Mouse (Mus musculus) liver, embryonic 16.5 days (tissue): ENCODE data around the gene Psmb5. TPM values are rescaled to one million over a fixed set of nuclear protein-coding genes. Genes with fewer than 3 reads are reported as not detected.

Source experiments
- ATAC-seq: fragments of 200-750 bp; cut with Nextera tagmentation; 2 replicates; pipeline ENCODE4 v1.8.0; 2017; ENCODE audit warnings: low read depth, mild to moderate bottlenecking, moderate number of reproducible peaks, moderate library complexity
- H3K27ac ChIP-seq: fragments of 300-500 bp; sonication (generic); 2 replicates; pipeline ENCODE4 v1.5.1; 2014; ENCODE audit warnings: mild to moderate bottlenecking, low read length
- H3K27me3 ChIP-seq: fragments of 300-500 bp; sonication (generic); 2 replicates; pipeline ENCODE4 v1.6.1; 2014; ENCODE audit warnings: low read depth, low read length, mixed read lengths; ENCODE audit not compliant: control insufficient read depth, insufficient read depth
- H3K36me3 ChIP-seq: fragments of 300-500 bp; sonication (generic); 2 replicates; pipeline ENCODE4 v1.6.1; 2014; ENCODE audit warnings: mild to moderate bottlenecking; ENCODE audit not compliant: control insufficient read depth, insufficient read depth
- H3K4me1 ChIP-seq: fragments of 300-500 bp; sonication (generic); 2 replicates; pipeline ENCODE4 v1.6.1; 2014; ENCODE audit warnings: low read depth, low read length, mixed read lengths; ENCODE audit not compliant: control insufficient read depth
- H3K4me2 ChIP-seq: fragments of 300-500 bp; sonication (generic); 2 replicates; pipeline ENCODE4 v1.6.1; 2014; ENCODE audit warnings: low read depth, low read length, mixed read lengths
- H3K4me3 ChIP-seq: fragments of 300-500 bp; sonication (generic); 2 replicates; pipeline ENCODE4 v1.5.1; 2014; ENCODE audit warnings: low read depth, mild to moderate bottlenecking, low read length
- H3K9ac ChIP-seq: fragments of 300-500 bp; sonication (generic); 2 replicates; pipeline ENCODE4 v1.6.1; 2014; ENCODE audit warnings: low read depth, low read length
- H3K9me3 ChIP-seq: fragments of 300-500 bp; sonication (generic); replicated peaks from 2 replicates; pipeline ENCODE4 v1.6.1; 2016; ENCODE audit warnings: low read length; ENCODE audit not compliant: control insufficient read depth
- WGBS: fragments of 180-500 bp; shearing (Covaris S2); extraction: QIAGEN DNeasy Blood & Tissue Kit; methylation state at CpG from one replicate; pipeline ENCODE4 v1.1.7; 2014; ENCODE audit not compliant: insufficient replicate concordance; 5-methylcytosine and 5-hydroxymethylcytosine counted together
- polyA plus RNA-seq: library from polyadenylated mRNA; unstranded; fragments of >200 nt; fragmentation: Nextera tagmentation; extraction: Ambion mirVana; gene quantifications from 2 replicates; pipeline ENCODE4 v1.2.1, GENCODE M21; 2015

The Psmb5 gene
- polyA plus RNA-seq, 1 experiment from 2014 or later, result 173 TPM

GRCm38 (mm10) chr14:54605752-54606321, 12.0 kb downstream of the Psmb5 start, which contains the start of gene 4931414P19Rik:
Gene 4931414P19Rik, minus strand, starts transcription at chr14:54605993.
- Histone ChIP-seq H3K9me3 (no peaks in the 10 kb centered on the region), H3K27ac (peak within 1 kb of the TSS; percentile 88), H3K9ac (peak within 1 kb of the TSS; percentile 82), H3K4me2 (peak within 1 kb of the TSS; percentile 92), H3K36me3 (no peaks in the 10 kb centered on the region), H3K4me1 (peaks cover 30% of the 10 kb centered on the region), H3K4me3 (peak within 1 kb of the TSS; percentile 71), H3K27me3 (no peaks in the 10 kb centered on the region)
- WGBS, result 0% methylated on average over 29 of the region's 39 CpGs
- ATAC-seq, result peak; percentile 49

GRCm38 (mm10) chr14:54603686-54604085, 14.1 kb downstream of the Psmb5 start:
- Histone ChIP-seq H3K4me2 (peak overlapping the region; percentile 61), H3K4me1 (peaks cover 30% of the 10 kb centered on the region), H3K27me3 (no peaks in the 10 kb centered on the region), H3K9ac (no peak overlapping the region), H3K27ac (peak overlapping the region; percentile 95), H3K9me3 (no peaks in the 10 kb centered on the region), H3K4me3 (peak overlapping the region; percentile 82), H3K36me3 (no peaks in the 10 kb centered on the region)
- ATAC-seq, result no peak
- 88% methylated on average over 8 of the region's 8 CpGs for WGBS

- ATAC-seq, result peak; percentile 99
- peaks cover 30% of the 10 kb centered on the region for H3K4me1 ChIP-seq
- under 1% methylated on average over 46 of the region's 46 CpGs for WGBS
- peak overlapping the region; percentile 95 for H3K27ac ChIP-seq
- no peaks in the 10 kb centered on the region for H3K9me3 ChIP-seq
- peak overlapping the region; percentile 82 for H3K4me3 ChIP-seq
- peak overlapping the region; percentile 68 for H3K4me2 ChIP-seq
- H3K9ac ChIP-seq, result peak overlapping the region; percentile 86
- no peaks in the 10 kb centered on the region for H3K27me3 ChIP-seq
- H3K36me3 ChIP-seq, result no peaks in the 10 kb centered on the region
Measured at GRCm38 (mm10) chr14:54603038-54603654, 14.7 kb downstream of the Psmb5 start.

DNA sequence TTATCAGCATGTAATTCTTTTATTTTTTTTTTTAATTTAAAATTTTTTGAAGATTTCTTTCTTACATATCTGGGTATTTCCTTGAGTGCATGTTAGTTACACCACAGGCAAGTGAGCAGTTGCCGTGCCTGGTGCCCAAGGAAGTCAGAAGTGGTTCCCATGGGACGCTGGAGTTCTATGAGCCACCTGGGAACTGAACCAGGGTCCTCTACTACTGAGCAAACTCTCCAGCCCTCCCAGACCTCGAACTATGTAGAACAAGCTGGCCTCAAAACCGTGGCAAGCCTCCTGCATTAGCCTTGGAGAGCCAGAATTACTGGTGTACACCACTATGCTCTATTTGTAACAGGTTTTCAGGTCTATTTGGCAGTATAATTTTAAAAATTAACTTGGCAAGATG, 15.2 kb downstream of the Psmb5 start:
- ATAC-seq, result no peak
- WGBS, result 40% methylated on average over 4 of the region's 4 CpGs

GRCm38 (mm10) chr14:54601601-54602000, 16.2 kb downstream of the Psmb5 start:
- WGBS, result 45% methylated on average over 2 of the region's 2 CpGs
- peaks cover 30% of the 10 kb centered on the region for H3K4me1 ChIP-seq
- no peak overlapping the region for H3K9ac ChIP-seq
- no peak overlapping the region for H3K4me2 ChIP-seq
- no peak for ATAC-seq
- no peak overlapping the region for H3K4me3 ChIP-seq
- H3K9me3 ChIP-seq, result no peaks in the 10 kb centered on the region
- H3K27me3 ChIP-seq, result no peaks in the 10 kb centered on the region
- no peak overlapping the region for H3K27ac ChIP-seq
- no peaks in the 10 kb centered on the region for H3K36me3 ChIP-seq

More for the DNA sequence above, 15.2 kb downstream of the Psmb5 start:
- Histone ChIP-seq H3K4me1 (peaks cover 30% of the 10 kb centered on the region), H3K27ac (peak overlapping the region; percentile 95), H3K27me3 (no peaks in the 10 kb centered on the region), H3K4me2 (peak overlapping the region; percentile 68), H3K9ac (peak overlapping the region; percentile 86), H3K9me3 (no peaks in the 10 kb centered on the region), H3K4me3 (peak overlapping the region; percentile 82), H3K36me3 (no peaks in the 10 kb centered on the region)

- H3K4me3 ChIP-seq, result no peak overlapping the region
- peaks cover 3% of the 10 kb centered on the region for H3K4me1 ChIP-seq
- H3K36me3 ChIP-seq, result no peaks in the 10 kb centered on the region; the same call in 1 of the 2 replicates
- ATAC-seq, result no peak
- no peak overlapping the region for H3K4me2 ChIP-seq
- no peaks in the 10 kb centered on the region for H3K9me3 ChIP-seq
- no peak overlapping the region for H3K27ac ChIP-seq
- H3K9ac ChIP-seq, result no peak overlapping the region
- no peaks in the 10 kb centered on the region for H3K27me3 ChIP-seq
- WGBS, result 67% methylated on average over 7 of the region's 7 CpGs
Measured at GRCm38 (mm10) chr14:54597084-54597483, 20.7 kb downstream of the Psmb5 start.

DNA sequence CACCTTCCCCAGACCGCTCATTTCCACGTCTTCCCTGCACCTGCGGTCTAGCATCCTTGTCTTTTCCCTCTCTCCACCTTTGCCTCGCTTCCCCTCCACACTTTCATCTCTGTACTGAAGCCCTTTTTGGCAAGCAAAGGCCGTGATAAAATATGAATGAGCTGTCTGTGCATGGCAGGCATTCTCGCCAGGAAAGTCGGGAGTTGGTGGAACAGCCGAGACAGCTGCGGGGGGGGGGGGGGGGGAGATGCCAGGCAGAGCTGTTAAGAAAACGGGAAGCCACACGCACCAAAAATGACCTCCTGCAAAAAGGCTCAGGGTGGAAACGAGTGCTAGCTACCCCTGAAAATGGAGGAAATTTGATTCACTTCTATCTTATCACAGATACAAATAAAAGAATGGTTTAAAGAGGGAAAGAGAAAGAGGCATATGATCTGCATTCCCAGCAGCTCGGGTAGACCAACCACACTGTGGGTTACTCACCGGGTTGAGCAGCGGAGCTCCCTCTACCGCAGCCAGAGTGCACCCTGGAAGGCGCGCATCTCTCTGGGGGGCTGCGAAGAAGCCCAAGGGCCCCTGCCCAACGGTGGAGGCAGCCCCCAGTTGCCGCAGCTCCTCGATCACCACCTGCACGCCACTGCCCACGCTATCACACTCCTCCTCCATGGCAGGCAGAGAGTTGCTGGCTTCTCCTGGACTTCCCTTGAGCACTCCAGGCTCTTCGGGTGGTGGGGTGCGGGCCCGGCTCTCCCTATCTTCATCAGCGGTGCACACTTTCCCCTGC, 23.0 kb downstream of the Psmb5 start:
- Histone ChIP-seq H3K4me2 (no peak overlapping the region), H3K27ac (no peak overlapping the region), H3K27me3 (no peaks in the 10 kb centered on the region), H3K4me1 (no peaks in the 10 kb centered on the region), H3K36me3 (no peaks in the 10 kb centered on the region; the same call in 1 of the 2 replicates), H3K9ac (no peak overlapping the region), H3K4me3 (no peak overlapping the region), H3K9me3 (no peaks in the 10 kb centered on the region)
- no peak for ATAC-seq
- WGBS, result 70% methylated on average over 28 of the region's 28 CpGs

DNA sequence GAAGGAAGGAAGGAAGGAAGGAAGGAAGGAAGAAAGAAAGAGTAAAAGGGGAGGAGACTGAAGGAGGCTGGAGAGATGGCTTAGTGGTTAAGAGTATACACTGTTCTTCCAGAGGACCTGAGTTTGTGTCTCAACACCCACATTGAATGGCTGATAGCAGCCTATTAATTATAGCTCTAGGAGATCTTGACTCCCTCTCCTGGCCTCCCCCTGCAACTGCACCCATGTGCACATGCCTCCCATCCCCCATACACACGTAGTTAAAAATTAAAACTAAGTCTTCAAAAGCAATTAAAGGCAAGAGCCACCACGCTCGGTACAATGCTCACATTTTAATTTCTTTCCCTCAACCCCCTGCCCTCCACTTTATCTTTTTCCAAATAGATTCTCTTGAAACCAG, 23.8 kb downstream of the Psmb5 start:
- H3K27ac ChIP-seq, result no peak overlapping the region
- H3K36me3 ChIP-seq, result no peaks in the 10 kb centered on the region; the same call in 1 of the 2 replicates
- H3K9ac ChIP-seq, result no peak overlapping the region
- no peaks in the 10 kb centered on the region for H3K9me3 ChIP-seq
- ATAC-seq, result no peak
- H3K4me2 ChIP-seq, result no peak overlapping the region
- H3K4me3 ChIP-seq, result no peak overlapping the region
- no peaks in the 10 kb centered on the region for H3K4me1 ChIP-seq
- 67% methylated on average over 3 of the region's 3 CpGs for WGBS
- no peaks in the 10 kb centered on the region for H3K27me3 ChIP-seq
